Mouse (Mus musculus) kidney, adult 2 months (tissue): ENCODE results near the gene Dpp7.

Experiments used
- CTCF ChIP-seq: fragments of 200-500 bp; conservative IDR thresholded peaks from 2 replicates; pipeline ENCODE4 v1.5.1; 2011; ENCODE audit warnings: low read depth, mild to moderate bottlenecking, control low read depth, low read length, moderate library complexity, mixed read lengths; ENCODE audit not compliant: insufficient read depth, insufficient read length
- POLR2A ChIP-seq: fragments of 200-500 bp; IDR thresholded peaks from one replicate; pipeline ENCODE4 v1.6.1; 2011; ENCODE audit warnings: low read depth, low read length, control low read depth

DNA sequence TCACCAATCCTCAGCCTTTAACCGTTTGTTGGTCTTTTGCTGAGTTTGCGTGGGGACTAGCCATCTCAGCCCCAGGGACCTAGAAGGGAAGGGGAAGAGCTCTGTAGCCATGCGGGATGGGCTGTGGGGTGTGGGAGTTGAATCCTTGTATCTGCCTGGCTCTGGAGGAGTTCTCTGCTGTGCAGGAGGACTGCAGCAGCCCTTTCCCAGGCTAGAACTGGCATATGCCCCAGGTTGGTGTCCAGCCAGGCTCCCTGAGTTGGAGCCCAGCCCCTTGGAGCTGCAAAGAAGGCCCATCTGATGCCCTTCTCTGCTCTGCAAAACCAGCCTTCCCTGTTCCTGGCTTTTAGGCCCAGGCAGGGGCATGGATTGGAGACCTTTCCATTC, 40.4 kb upstream of the Dpp7 start:
- TF ChIP-seq CTCF (no peak), POLR2A (no peak)
